Mouse (Mus musculus): ENCODE results near the gene Disp2. TPM values are rescaled to one million over a fixed set of nuclear protein-coding genes. Genes with fewer than 3 reads are reported as not detected.

The Disp2 gene
- total RNA-seq (2014; rRNA removed; ENCODE audit: low replicate concordance) (0.19 and 0.38 TPM in 2 replicates), polyA plus RNA-seq (2015; fragmentation: Nextera tagmentation; extraction: Ambion mirVana) (0.03 and 0.07 TPM in 2 replicates)

GRCm38 (mm10) chr2:118779504-118780480 lies at the start of gene Disp2:
TSS of gene Disp2 (plus strand) at chr2:118779719.
- Histone ChIP-seq H3K9me3 (replicated peaks; ENCODE audit: control insufficient read depth, low read length) (no peaks in the 10 kb centered on the region), H3K4me2 (ENCODE audit: low read depth, low read length) (peak within 1 kb of the TSS; percentile 57), H3K36me3 (replicated peaks; ENCODE audit: control insufficient read depth, insufficient read depth, low read length) (no peaks in the 10 kb centered on the region), H3K9ac (replicated peaks; ENCODE audit: low read depth, low read length) (no peak within 1 kb of the TSS), H3K4me1 (ENCODE audit: control insufficient read depth, insufficient read depth) (no peaks in the 10 kb centered on the region), H3K27ac (ENCODE audit: low read depth) (no peak within 1 kb of the TSS), H3K4me3 (ENCODE audit: low read depth, low read length) (peak within 1 kb of the TSS; percentile 27; the same call in 1 of the 2 replicates), H3K27me3 (ENCODE audit: control insufficient read depth, insufficient read depth, low read length) (0 out of 2 replicates have a peak, but pooled peaks cover 4% of the 10 kb centered on the region)
- DNase-seq (ENCODE audit: low spot score) (peak; percentile 89), ATAC-seq (ENCODE audit: insufficient read depth, low read depth) (peak; percentile 87)
- 13% methylated on average over 39 of the region's 39 CpGs for WGBS
- TF ChIP-seq CTCF (IDR thresholded peaks at IDR 0.05; ENCODE audit: low read depth) (peak; percentile 37), EP300 (IDR thresholded peaks at IDR 0.05; ENCODE audit: low read depth) (no peak)

- H3K27me3 ChIP-seq (ENCODE audit: control insufficient read depth, insufficient read depth, low read length): no peaks in the 10 kb centered on the region
- TF ChIP-seq EP300 (IDR thresholded peaks at IDR 0.05; ENCODE audit: low read depth): no peak
- no peak for TF ChIP-seq CTCF (IDR thresholded peaks at IDR 0.05; ENCODE audit: low read depth)
- DNase-seq (ENCODE audit: low spot score) (no peak), ATAC-seq (ENCODE audit: insufficient read depth, low read depth) (no peak)
- H3K4me2 ChIP-seq (ENCODE audit: low read depth, low read length): no peak overlapping the region
- H3K4me3 ChIP-seq (ENCODE audit: low read depth, low read length): no peak overlapping the region
- WGBS: 33% methylated on average over 8 of the region's 8 CpGs
- H3K9me3 ChIP-seq (replicated peaks; ENCODE audit: control insufficient read depth, low read length): no peaks in the 10 kb centered on the region
- H3K9ac ChIP-seq (replicated peaks; ENCODE audit: low read depth, low read length): no peak overlapping the region
- H3K27ac ChIP-seq (ENCODE audit: low read depth): no peak overlapping the region
- no peaks in the 10 kb centered on the region for H3K36me3 ChIP-seq (replicated peaks; ENCODE audit: control insufficient read depth, insufficient read depth, low read length)
- H3K4me1 ChIP-seq (ENCODE audit: control insufficient read depth, insufficient read depth): peaks cover 23% of the 10 kb centered on the region
These were observed 49.5 kb upstream of the Disp2 start for GRCm38 (mm10) chr2:118729816-118730621.

- DNase-seq (ENCODE audit: low spot score) (peak; percentile 63), ATAC-seq (ENCODE audit: insufficient read depth, low read depth) (peak; percentile 75)
- WGBS: 2% methylated on average over 3 of the region's 3 CpGs
- Histone ChIP-seq H3K9me3 (replicated peaks; ENCODE audit: control insufficient read depth, low read length) (no peaks in the 10 kb centered on the region), H3K4me1 (ENCODE audit: control insufficient read depth, insufficient read depth) (peaks cover 23% of the 10 kb centered on the region), H3K27me3 (ENCODE audit: control insufficient read depth, insufficient read depth, low read length) (no peaks in the 10 kb centered on the region), H3K27ac (ENCODE audit: low read depth) (no peak overlapping the region), H3K4me3 (ENCODE audit: low read depth, low read length) (no peak overlapping the region), H3K4me2 (ENCODE audit: low read depth, low read length) (no peak overlapping the region), H3K9ac (replicated peaks; ENCODE audit: low read depth, low read length) (no peak overlapping the region), H3K36me3 (replicated peaks; ENCODE audit: control insufficient read depth, insufficient read depth, low read length) (no peaks in the 10 kb centered on the region)
- TF ChIP-seq CTCF (IDR thresholded peaks at IDR 0.05; ENCODE audit: low read depth) (peak; percentile 96), EP300 (IDR thresholded peaks at IDR 0.05; ENCODE audit: low read depth) (no peak)
These were observed 49.0 kb upstream of the Disp2 start for GRCm38 (mm10) chr2:118730622-118730915.

- Histone ChIP-seq H3K4me3 (ENCODE audit: low read depth, low read length) (no peak overlapping the region), H3K36me3 (replicated peaks; ENCODE audit: control insufficient read depth, insufficient read depth, low read length) (no peaks in the 10 kb centered on the region), H3K27ac (ENCODE audit: low read depth) (no peak overlapping the region), H3K4me1 (ENCODE audit: control insufficient read depth, insufficient read depth) (peaks cover 23% of the 10 kb centered on the region), H3K27me3 (ENCODE audit: control insufficient read depth, insufficient read depth, low read length) (no peaks in the 10 kb centered on the region), H3K9me3 (replicated peaks; ENCODE audit: control insufficient read depth, low read length) (no peaks in the 10 kb centered on the region), H3K9ac (replicated peaks; ENCODE audit: low read depth, low read length) (no peak overlapping the region), H3K4me2 (ENCODE audit: low read depth, low read length) (no peak overlapping the region)
- DNase-seq (ENCODE audit: low spot score): no peak
- TF ChIP-seq EP300 (IDR thresholded peaks at IDR 0.05; ENCODE audit: low read depth): no peak
- TF ChIP-seq CTCF (IDR thresholded peaks at IDR 0.05; ENCODE audit: low read depth): no peak
- ATAC-seq (ENCODE audit: insufficient read depth, low read depth): no peak
- 82% methylated on average over 5 of the region's 5 CpGs for WGBS
These were observed 47.5 kb upstream of the Disp2 start for GRCm38 (mm10) chr2:118731981-118732380.

- 38% methylated on average over 5 of the region's 5 CpGs for WGBS
- no peak for DNase-seq (ENCODE audit: low spot score)
- Histone ChIP-seq H3K27me3 (ENCODE audit: control insufficient read depth, insufficient read depth, low read length) (no peaks in the 10 kb centered on the region), H3K36me3 (replicated peaks; ENCODE audit: control insufficient read depth, insufficient read depth, low read length) (no peaks in the 10 kb centered on the region), H3K4me2 (ENCODE audit: low read depth, low read length) (no peak overlapping the region), H3K9me3 (replicated peaks; ENCODE audit: control insufficient read depth, low read length) (no peaks in the 10 kb centered on the region), H3K4me3 (ENCODE audit: low read depth, low read length) (no peak overlapping the region), H3K9ac (replicated peaks; ENCODE audit: low read depth, low read length) (no peak overlapping the region), H3K27ac (ENCODE audit: low read depth) (no peak overlapping the region), H3K4me1 (ENCODE audit: control insufficient read depth, insufficient read depth) (peaks cover 15% of the 10 kb centered on the region)
- ATAC-seq (ENCODE audit: insufficient read depth, low read depth): no peak
- TF ChIP-seq CTCF (IDR thresholded peaks at IDR 0.05; ENCODE audit: low read depth) (no peak), EP300 (IDR thresholded peaks at IDR 0.05; ENCODE audit: low read depth) (no peak)
These were observed 46.2 kb upstream of the Disp2 start for GRCm38 (mm10) chr2:118733341-118733740.

All from heart, postnatal 0 days (tissue).